Mouse (Mus musculus): ENCODE data around the gene Unc119. TPM values are rescaled to one million over a fixed set of nuclear protein-coding genes. Genes with fewer than 3 reads are reported as not detected.

Gene Unc119
- polyA plus RNA-seq, 1 experiment from 2014 or later = 81.8 TPM

GRCm38 (mm10) chr11:78333992-78334391 lies 9.3 kb upstream of the Unc119 start:
- H3K4me1 ChIP-seq (ENCODE audit: control insufficient read depth, insufficient read depth, low read length) = peaks cover 8% of the 10 kb centered on the region
- no peak overlapping the region for H3K27ac ChIP-seq (ENCODE audit: low read length)
- ATAC-seq = no peak
- 93% methylated on average over 5 of the region's 5 CpGs for WGBS
- H3K36me3 ChIP-seq (ENCODE audit: control insufficient read depth, insufficient read depth, low read length) = peaks cover 22% of the 10 kb centered on the region
- no peaks in the 10 kb centered on the region for H3K27me3 ChIP-seq (ENCODE audit: control insufficient read depth, insufficient read depth, low read depth, low read length)
- H3K9me3 ChIP-seq (replicated peaks; ENCODE audit: control insufficient read depth, low read length, poor library complexity, severe bottlenecking) = no peaks in the 10 kb centered on the region
- H3K9ac ChIP-seq (ENCODE audit: low read depth, low read length) = no peak overlapping the region
- H3K4me2 ChIP-seq (ENCODE audit: low read length) = no peak overlapping the region
- H3K4me3 ChIP-seq (ENCODE audit: low read depth, low read length) = no peak overlapping the region

- Histone ChIP-seq H3K27ac (ENCODE audit: low read length) (no peak overlapping the region), H3K27me3 (ENCODE audit: control insufficient read depth, insufficient read depth, low read depth, low read length) (no peaks in the 10 kb centered on the region), H3K4me3 (ENCODE audit: low read depth, low read length) (no peak overlapping the region), H3K9me3 (replicated peaks; ENCODE audit: control insufficient read depth, low read length, poor library complexity, severe bottlenecking) (no peaks in the 10 kb centered on the region), H3K4me1 (ENCODE audit: control insufficient read depth, insufficient read depth, low read length) (no peaks in the 10 kb centered on the region), H3K4me2 (ENCODE audit: low read length) (no peak overlapping the region), H3K36me3 (ENCODE audit: control insufficient read depth, insufficient read depth, low read length) (peaks cover 30% of the 10 kb centered on the region), H3K9ac (ENCODE audit: low read depth, low read length) (no peak overlapping the region)
- no peak for ATAC-seq
- WGBS = 97% methylated on average over 8 of the region's 8 CpGs
These were observed 6.2 kb upstream of the Unc119 start for GRCm38 (mm10) chr11:78337040-78337439.

GRCm38 (mm10) chr11:78341702-78342101 lies 1.6 kb upstream of the Unc119 start:
- Histone ChIP-seq H3K9ac (ENCODE audit: low read depth, low read length) (no peak overlapping the region), H3K9me3 (replicated peaks; ENCODE audit: control insufficient read depth, low read length, poor library complexity, severe bottlenecking) (no peaks in the 10 kb centered on the region), H3K36me3 (ENCODE audit: control insufficient read depth, insufficient read depth, low read length) (peaks cover 10% of the 10 kb centered on the region; the same call in 1 of the 2 replicates), H3K27me3 (ENCODE audit: control insufficient read depth, insufficient read depth, low read depth, low read length) (no peaks in the 10 kb centered on the region), H3K4me3 (ENCODE audit: low read depth, low read length) (no peak overlapping the region), H3K4me1 (ENCODE audit: control insufficient read depth, insufficient read depth, low read length) (peaks cover 25% of the 10 kb centered on the region), H3K4me2 (ENCODE audit: low read length) (no peak overlapping the region), H3K27ac (ENCODE audit: low read length) (no peak overlapping the region)
- 87% methylated on average over 12 of the region's 12 CpGs for WGBS
- no peak for ATAC-seq

- H3K27ac ChIP-seq (ENCODE audit: low read length) = peak overlapping the region; percentile 81
- peaks cover 31% of the 10 kb centered on the region for H3K4me1 ChIP-seq (ENCODE audit: control insufficient read depth, insufficient read depth, low read length)
- H3K4me3 ChIP-seq (ENCODE audit: low read depth, low read length) = peak overlapping the region; percentile 84
These were observed 1.1 kb downstream of the Unc119 start for GRCm38 (mm10) chr11:78344328-78344889.

GRCm38 (mm10) chr11:78344890-78345715 lies 1.8 kb downstream of the Unc119 start:
- no peak for ATAC-seq
- H3K27me3 ChIP-seq (ENCODE audit: control insufficient read depth, insufficient read depth, low read depth, low read length) = no peaks in the 10 kb centered on the region
- H3K4me1 ChIP-seq (ENCODE audit: control insufficient read depth, insufficient read depth, low read length) = peaks cover 31% of the 10 kb centered on the region
- no peak overlapping the region; the same call in 1 of the 2 replicates for H3K4me3 ChIP-seq (ENCODE audit: low read depth, low read length)
- peak overlapping the region; percentile 28; the same call in 1 of the 2 replicates for H3K27ac ChIP-seq (ENCODE audit: low read length)
- peak overlapping the region; percentile 76 for H3K4me2 ChIP-seq (ENCODE audit: low read length)
- peaks cover 13% of the 10 kb centered on the region for H3K36me3 ChIP-seq (ENCODE audit: control insufficient read depth, insufficient read depth, low read length)
- no peaks in the 10 kb centered on the region for H3K9me3 ChIP-seq (replicated peaks; ENCODE audit: control insufficient read depth, low read length, poor library complexity, severe bottlenecking)
- peak overlapping the region; percentile 48 for H3K9ac ChIP-seq (ENCODE audit: low read depth, low read length)
- 50% methylated on average over 8 of the region's 8 CpGs for WGBS

More at GRCm38 (mm10) chr11:78344328-78344889, 1.1 kb downstream of the Unc119 start:
- H3K27me3 ChIP-seq (ENCODE audit: control insufficient read depth, insufficient read depth, low read depth, low read length) = no peaks in the 10 kb centered on the region
- peak overlapping the region; percentile 94 for H3K9ac ChIP-seq (ENCODE audit: low read depth, low read length)
- no peaks in the 10 kb centered on the region for H3K9me3 ChIP-seq (replicated peaks; ENCODE audit: control insufficient read depth, low read length, poor library complexity, severe bottlenecking)
- peak overlapping the region; percentile 76 for H3K4me2 ChIP-seq (ENCODE audit: low read length)
- 80% methylated on average over 6 of the region's 6 CpGs for WGBS
- no peak for ATAC-seq
- peaks cover 16% of the 10 kb centered on the region for H3K36me3 ChIP-seq (ENCODE audit: control insufficient read depth, insufficient read depth, low read length)

GRCm38 (mm10) chr11:78345801-78346200 lies 2.5 kb downstream of the Unc119 start:
- Histone ChIP-seq H3K4me1 (ENCODE audit: control insufficient read depth, insufficient read depth, low read length) (peaks cover 31% of the 10 kb centered on the region), H3K27me3 (ENCODE audit: control insufficient read depth, insufficient read depth, low read depth, low read length) (no peaks in the 10 kb centered on the region), H3K9ac (ENCODE audit: low read depth, low read length) (no peak overlapping the region), H3K4me3 (ENCODE audit: low read depth, low read length) (no peak overlapping the region), H3K9me3 (replicated peaks; ENCODE audit: control insufficient read depth, low read length, poor library complexity, severe bottlenecking) (no peaks in the 10 kb centered on the region), H3K4me2 (ENCODE audit: low read length) (no peak overlapping the region), H3K27ac (ENCODE audit: low read length) (no peak overlapping the region), H3K36me3 (ENCODE audit: control insufficient read depth, insufficient read depth, low read length) (peaks cover 11% of the 10 kb centered on the region)
- ATAC-seq = no peak
- WGBS = 84% methylated on average over 7 of the region's 7 CpGs

GRCm38 (mm10) chr11:78346326-78347069 lies 3.2 kb downstream of the Unc119 start:
- Histone ChIP-seq H3K36me3 (ENCODE audit: control insufficient read depth, insufficient read depth, low read length) (peaks cover 11% of the 10 kb centered on the region), H3K4me2 (ENCODE audit: low read length) (no peak overlapping the region), H3K27me3 (ENCODE audit: control insufficient read depth, insufficient read depth, low read depth, low read length) (no peaks in the 10 kb centered on the region), H3K9me3 (replicated peaks; ENCODE audit: control insufficient read depth, low read length, poor library complexity, severe bottlenecking) (no peaks in the 10 kb centered on the region), H3K27ac (ENCODE audit: low read length) (no peak overlapping the region), H3K9ac (ENCODE audit: low read depth, low read length) (no peak overlapping the region), H3K4me1 (ENCODE audit: control insufficient read depth, insufficient read depth, low read length) (peaks cover 31% of the 10 kb centered on the region), H3K4me3 (ENCODE audit: low read depth, low read length) (no peak overlapping the region)
- WGBS = 60% methylated on average over 6 of the region's 6 CpGs
- ATAC-seq = no peak

GRCm38 (mm10) chr11:78347070-78347754 lies 3.9 kb downstream of the Unc119 start:
- Histone ChIP-seq H3K4me1 (ENCODE audit: control insufficient read depth, insufficient read depth, low read length) (peaks cover 31% of the 10 kb centered on the region), H3K27me3 (ENCODE audit: control insufficient read depth, insufficient read depth, low read depth, low read length) (no peaks in the 10 kb centered on the region), H3K4me2 (ENCODE audit: low read length) (no peak overlapping the region), H3K27ac (ENCODE audit: low read length) (0 out of 2 replicates have a peak overlapping the region, but pooled peaks have one; percentile 6), H3K9me3 (replicated peaks; ENCODE audit: control insufficient read depth, low read length, poor library complexity, severe bottlenecking) (no peaks in the 10 kb centered on the region), H3K9ac (ENCODE audit: low read depth, low read length) (no peak overlapping the region), H3K36me3 (ENCODE audit: control insufficient read depth, insufficient read depth, low read length) (peaks cover 8% of the 10 kb centered on the region), H3K4me3 (ENCODE audit: low read depth, low read length) (no peak overlapping the region)
- ATAC-seq = no peak
- 92% methylated on average over 10 of the region's 10 CpGs for WGBS

All from midbrain, embryonic 16.5 days (tissue).